Mouse (Mus musculus) urinary bladder, postnatal 0 days (tissue): ENCODE data around the gene Mars2. TPM values are rescaled to one million over a fixed set of nuclear protein-coding genes. Genes with fewer than 3 reads are reported as not detected.

Source experiments
- polyA plus RNA-seq: library from polyadenylated mRNA; unstranded; fragments of >200 nt; fragmentation: Nextera tagmentation; extraction: Ambion mirVana; gene quantifications from 2 replicates; pipeline ENCODE4 v1.2.1, GENCODE M21; 2015

Mars2 gene
- polyA plus RNA-seq, result 1.4 and 1.7 TPM in 2 replicates

GRCm38 (mm10) chr1:55236890-55237642 lies at the start of gene Mars2:
TSS of gene Mars2 (plus strand) at chr1:55237177.

GRCm38 (mm10) chr1:55226011-55226857 lies 10.7 kb upstream of the Mars2 start, which contains the start of gene Rftn2:
TSS of gene Rftn2 (minus strand) at chr1:55226782.

Other genes starting within 250 kb of the Mars2 start
- gene Sf3b1, start 209.7 kb upstream of the Mars2 start, polyA plus RNA-seq, result 145 and 175 TPM in 2 replicates
- gene Coq10b, start 184.4 kb upstream of the Mars2 start, polyA plus RNA-seq, result 46.7 and 59.4 TPM in 2 replicates
- gene Hspe1, start 149.0 kb upstream of the Mars2 start, polyA plus RNA-seq, result 190 and 226 TPM in 2 replicates
- 129 and 143 TPM in 2 replicates for gene Hspd1, start 148.9 kb upstream of the Mars2 start, polyA plus RNA-seq
- gene Mob4, start 105.9 kb upstream of the Mars2 start, polyA plus RNA-seq, result 102 and 135 TPM in 2 replicates
- gene Rftn2, start 10.4 kb upstream of the Mars2 start, polyA plus RNA-seq, result 4.4 and 5.0 TPM in 2 replicates
- not detected in 2 replicates for gene Boll, start 126.3 kb downstream of the Mars2 start, polyA plus RNA-seq
- gene Plcl1, start 168.7 kb downstream of the Mars2 start, polyA plus RNA-seq, result 3.5 and 4.6 TPM in 2 replicates